ENCODE assay signal across 10 mouse cellular contexts in genomic region chr7:51979271-51979670, GRCm38 (mm10). TPM values are rescaled to one million over a fixed set of nuclear protein-coding genes. Genes with fewer than 3 reads are reported as not detected.
DNase-seq lines count a peak whose midpoint lies in the region; ATAC-seq and TF ChIP-seq lines count a peak whose summit lies in the region.
"Had no signal": no experiment of that assay in that cellular context is flagged by ENCODE, and none has a peak within 500 bp of the region (broad histone marks: within the 10 kb centered on the region; RNA-seq: fewer than 3 reads in every experiment).

No protein-coding gene starts in this region.

- no peaks in the 10 kb centered on the region for H3K36me3 ChIP-seq in heart, embryonic 11.5 days (ENCODE audit: control insufficient read depth, insufficient read depth, low read length)
- no peaks in the 10 kb centered on the region for H3K36me3 ChIP-seq in midbrain, postnatal 0 days (ENCODE audit: insufficient read depth, low read length)
- H3K36me3 ChIP-seq in midbrain, embryonic 11.5 days (ENCODE audit: control insufficient read depth, insufficient read depth, low read length) = no peaks in the 10 kb centered on the region
- no peaks in the 10 kb centered on the region for H3K36me3 ChIP-seq in stomach, postnatal 0 days (ENCODE audit: control insufficient read depth, insufficient read depth, low read length)
- no peaks in the 10 kb centered on the region for H3K36me3 ChIP-seq in limb, embryonic 10.5 days
- H3K36me3 ChIP-seq: midbrain, embryonic 10.5 days had no signal

- no peaks in the 10 kb centered on the region for H3K9me3 ChIP-seq in heart, embryonic 11.5 days (replicated peaks; ENCODE audit: control insufficient read depth, low read length)
- no peaks in the 10 kb centered on the region for H3K9me3 ChIP-seq in midbrain, postnatal 0 days (ENCODE audit: low read length)
- H3K9me3 ChIP-seq in midbrain, embryonic 11.5 days (ENCODE audit: control insufficient read depth, low read length) = no peaks in the 10 kb centered on the region
- H3K9me3 ChIP-seq in stomach, postnatal 0 days (ENCODE audit: control insufficient read depth, low read length) = no peaks in the 10 kb centered on the region
- H3K9me3 ChIP-seq in limb, embryonic 10.5 days (replicated peaks) = no peaks in the 10 kb centered on the region
- H3K9me3 ChIP-seq: midbrain, embryonic 10.5 days had no signal

- peak; percentile 72 for TF ChIP-seq CTCF in midbrain, postnatal 0 days (IDR thresholded peaks at IDR 0.05)
- peak; percentile 70 for TF ChIP-seq CTCF in stomach, postnatal 0 days (IDR thresholded peaks at IDR 0.05; ENCODE audit: low read depth)

- H3K4me3 ChIP-seq in heart, embryonic 11.5 days (ENCODE audit: low read depth, low read length) = no peak overlapping the region
- H3K4me3 ChIP-seq in midbrain, postnatal 0 days (ENCODE audit: low read depth, low read length) = no peak overlapping the region
- no peak overlapping the region for H3K4me3 ChIP-seq in midbrain, embryonic 11.5 days (ENCODE audit: low read depth, low read length)
- H3K4me3 ChIP-seq in stomach, postnatal 0 days (ENCODE audit: low read depth, low read length) = no peak overlapping the region
- no peak overlapping the region for H3K4me3 ChIP-seq in limb, embryonic 10.5 days
- H3K4me3 ChIP-seq: midbrain, embryonic 10.5 days had no signal

- no peak for TF ChIP-seq EP300 in stomach, postnatal 0 days (optimal IDR thresholded peaks at IDR 0.05)

- no peak overlapping the region for H3K27ac ChIP-seq in heart, embryonic 11.5 days (ENCODE audit: low read depth, low read length)
- no peak overlapping the region for H3K27ac ChIP-seq in midbrain, postnatal 0 days (ENCODE audit: low read depth, low read length)
- H3K27ac ChIP-seq in midbrain, embryonic 11.5 days (ENCODE audit: low read depth, low read length) = no peak overlapping the region
- no peak overlapping the region for H3K27ac ChIP-seq in stomach, postnatal 0 days (replicated peaks)
- H3K27ac ChIP-seq in limb, embryonic 10.5 days = no peak overlapping the region
- H3K27ac ChIP-seq: midbrain, embryonic 10.5 days had no signal

- no peak overlapping the region for H3K4me2 ChIP-seq in heart, embryonic 11.5 days
- no peak overlapping the region for H3K4me2 ChIP-seq in midbrain, postnatal 0 days (ENCODE audit: low read depth, low read length, poor library complexity, severe bottlenecking)
- H3K4me2 ChIP-seq in midbrain, embryonic 11.5 days = no peak overlapping the region
- no peak overlapping the region for H3K4me2 ChIP-seq in stomach, postnatal 0 days (replicated peaks; ENCODE audit: low read depth)

- H3K9ac ChIP-seq in heart, embryonic 11.5 days (ENCODE audit: low read depth, low read length) = no peak overlapping the region
- H3K9ac ChIP-seq in midbrain, postnatal 0 days (replicated peaks; ENCODE audit: low read length, poor library complexity, severe bottlenecking) = no peak overlapping the region
- no peak overlapping the region for H3K9ac ChIP-seq in midbrain, embryonic 11.5 days (ENCODE audit: low read length)
- no peak overlapping the region for H3K9ac ChIP-seq in stomach, postnatal 0 days (ENCODE audit: low read length)

- H3K27me3 ChIP-seq in heart, embryonic 11.5 days (ENCODE audit: control insufficient read depth, insufficient read depth, low read length) = no peaks in the 10 kb centered on the region
- H3K27me3 ChIP-seq in midbrain, postnatal 0 days (ENCODE audit: insufficient read depth, low read length) = no peaks in the 10 kb centered on the region
- H3K27me3 ChIP-seq in midbrain, embryonic 11.5 days (ENCODE audit: control insufficient read depth, insufficient read depth, low read length) = no peaks in the 10 kb centered on the region
- H3K27me3 ChIP-seq in stomach, postnatal 0 days (ENCODE audit: control insufficient read depth, insufficient read depth, low read length) = no peaks in the 10 kb centered on the region
- H3K27me3 ChIP-seq in limb, embryonic 10.5 days (ENCODE audit: low read depth, poor library complexity, severe bottlenecking) = no peaks in the 10 kb centered on the region

- H3K4me1 ChIP-seq in heart, embryonic 11.5 days (ENCODE audit: control insufficient read depth, insufficient read depth, low read length) = peaks cover 4% of the 10 kb centered on the region; the same call in 1 of the 2 replicates
- H3K4me1 ChIP-seq in midbrain, postnatal 0 days (ENCODE audit: insufficient read depth, low read length) = no peaks in the 10 kb centered on the region
- H3K4me1 ChIP-seq in midbrain, embryonic 11.5 days (ENCODE audit: control insufficient read depth, insufficient read depth, low read length) = no peaks in the 10 kb centered on the region
- no peaks in the 10 kb centered on the region for H3K4me1 ChIP-seq in stomach, postnatal 0 days (replicated peaks; ENCODE audit: control insufficient read depth, insufficient read depth)
- H3K4me1 ChIP-seq in limb, embryonic 10.5 days = no peaks in the 10 kb centered on the region

- no peak for ATAC-seq in heart, embryonic 11.5 days (replicated peaks; ENCODE audit: insufficient number of reproducible peaks, low FRiP score, low TSS enrichment)
- no peak for ATAC-seq in midbrain, postnatal 0 days (ENCODE audit: low FRiP score)
- no peak for ATAC-seq in midbrain, embryonic 11.5 days (ENCODE audit: low FRiP score)
- no peak for ATAC-seq in stomach, postnatal 0 days (ENCODE audit: low FRiP score, low TSS enrichment)

- WGBS in heart, embryonic 11.5 days (ENCODE audit: insufficient replicate concordance) = 46% methylated on average over 5 of the region's 5 CpGs
- 45% methylated on average over 5 of the region's 5 CpGs for WGBS in midbrain, postnatal 0 days
- WGBS in midbrain, embryonic 11.5 days = 45% methylated on average over 5 of the region's 5 CpGs
- WGBS in stomach, postnatal 0 days = 39% methylated on average over 5 of the region's 5 CpGs
- 41% methylated on average over 5 of the region's 5 CpGs for WGBS in limb, embryonic 10.5 days

- DNase-seq in heart, adult 8-10 months (ENCODE audit: low spot score) = peak; percentile 5
- peak; percentile 38 for DNase-seq in midbrain, postnatal 0 days (ENCODE audit: low spot score)
- DNase-seq in midbrain, embryonic 11.5 days (ENCODE audit: low spot score, missing footprints) = no peak
- DNase-seq in c-Kit-positive CD71-positive TER-119-negative erythroid progenitor cells, embryonic 14.5 days (ENCODE audit: low read depth) = peak; percentile 32
- no peak for DNase-seq in stomach, postnatal 0 days (ENCODE audit: low spot score)
- no peak for DNase-seq in limb, embryonic 10.5 days (ENCODE audit: low spot score)
- DNase-seq in layer of hippocampus, postnatal 10 days (ENCODE audit: low spot score in 2 of 2) = no peak

RNA-seq across cellular contexts. Expression of gene Svip, which starts 26.5 kb away (rescaled TPM):
- 10 to 100 TPM; 25.0 to 32.3 (median 28.9) TPM for total RNA-seq in heart, adult 8-10 months (2022)
- polyA plus RNA-seq in heart, embryonic 11.5 days (2014; fragmentation: Nextera tagmentation; extraction: Ambion mirVana) = 17.1 and 17.7 TPM in 2 replicates
- total RNA-seq in midbrain, postnatal 0 days (2014; rRNA removed) = 14.0 and 21.5 TPM in 2 replicates
- polyA plus RNA-seq in midbrain, postnatal 0 days (2015; fragmentation: Nextera tagmentation; extraction: Ambion mirVana) = 16.8 and 17.7 TPM in 2 replicates
- polyA plus RNA-seq in midbrain, embryonic 11.5 days (2014; fragmentation: Nextera tagmentation; extraction: Ambion mirVana) = 14.5 and 15.2 TPM in 2 replicates
- polyA plus RNA-seq in stomach, postnatal 0 days (2015; fragmentation: Nextera tagmentation; extraction: Ambion mirVana) = 9.7 and 10.4 TPM in 2 replicates
- 1.8 and 2.0 TPM in 2 replicates for polyA plus RNA-seq in limb, embryonic 10.5 days (2016; fragmentation: Nextera tagmentation; extraction: Ambion mirVana)
- 10 to 100 TPM; 26.0 to 30.6 TPM for total RNA-seq in layer of hippocampus, postnatal 10 days (2021)

RNA-seq across cellular contexts. Expression of gene 1700015G11Rik, which starts 36.3 kb away (rescaled TPM):
- total RNA-seq in heart, adult 8-10 months (2022) = not detected
- polyA plus RNA-seq in heart, embryonic 11.5 days (2014; fragmentation: Nextera tagmentation; extraction: Ambion mirVana) = not detected in 2 replicates
- total RNA-seq in midbrain, postnatal 0 days (2014; rRNA removed) = not detected in 2 replicates
- polyA plus RNA-seq in midbrain, postnatal 0 days (2015; fragmentation: Nextera tagmentation; extraction: Ambion mirVana) = not detected in 2 replicates
- polyA plus RNA-seq in midbrain, embryonic 11.5 days (2014; fragmentation: Nextera tagmentation; extraction: Ambion mirVana) = not detected in 2 replicates
- not detected in 2 replicates for polyA plus RNA-seq in stomach, postnatal 0 days (2015; fragmentation: Nextera tagmentation; extraction: Ambion mirVana)
- not detected in 2 replicates for polyA plus RNA-seq in limb, embryonic 10.5 days (2016; fragmentation: Nextera tagmentation; extraction: Ambion mirVana)
- not detected for total RNA-seq in layer of hippocampus, postnatal 10 days (2021)
- total RNA-seq: layer of hippocampus, adult 18-20 months had no signal
- polyA plus RNA-seq: midbrain, embryonic 10.5 days had no signal

Comparison
In these comparisons a context has a peak if more than half of its experiments do, and no peak if none do; other contexts are left out.
1. DNase-seq: peak in heart, adult 8-10 months (single experiment), midbrain, postnatal 0 days (single experiment) and c-Kit-positive CD71-positive TER-119-negative erythroid progenitor cells, embryonic 14.5 days (single experiment); none in midbrain, embryonic 11.5 days (single experiment), stomach, postnatal 0 days (single experiment), limb, embryonic 10.5 days (single experiment) and layer of hippocampus, postnatal 10 days (0 of 2).